ENCODE assay signal across 21 mouse cellular contexts in genomic region chr9:73085845-73086244, GRCm38 (mm10). TPM values are rescaled to one million over a fixed set of nuclear protein-coding genes. Genes with fewer than 3 reads are reported as not detected.
DNase-seq lines count a peak whose midpoint lies in the region; ATAC-seq lines count a peak whose summit lies in the region.
"Had no signal": no experiment of that assay in that cellular context is flagged by ENCODE, and none has a peak within 500 bp of the region (broad histone marks: within the 10 kb centered on the region; RNA-seq: fewer than 3 reads in every experiment).

No protein-coding gene starts in this region.

- no peaks in the 10 kb centered on the region for H3K9me3 ChIP-seq in hindbrain, embryonic 11.5 days (ENCODE audit: control insufficient read depth, low read length)
- H3K9me3 ChIP-seq: heart, embryonic 12.5 days; hindbrain, embryonic 10.5 days; intestine, embryonic 15.5 days; kidney, embryonic 15.5 days; limb, embryonic 12.5 days; neural tube, embryonic 13.5 days had no signal

- peak; percentile 6 to 26 for DNase-seq in spleen, postnatal 36 days (ENCODE audit: low spot score in 2 of 2)
- no peak for DNase-seq in spleen, postnatal 4 days (ENCODE audit: low spot score in 2 of 2)
- no peak for DNase-seq in frontal cortex, postnatal 14 days (ENCODE audit: low spot score in 2 of 2)
- no peak for DNase-seq in heart, postnatal 25 days (ENCODE audit: low spot score)
- DNase-seq in hindbrain, embryonic 11.5 days (ENCODE audit: low spot score): no peak
- DNase-seq: adrenal gland, postnatal 25 days; cerebellum, postnatal 25 days; gastrocnemius, postnatal 14 days had no signal

- no peaks in the 10 kb centered on the region for H3K4me1 ChIP-seq in hindbrain, embryonic 11.5 days (replicated peaks; ENCODE audit: control insufficient read depth, insufficient read depth, low read length)
- H3K4me1 ChIP-seq: hindbrain, embryonic 10.5 days; intestine, embryonic 15.5 days; kidney, embryonic 15.5 days; limb, embryonic 12.5 days; neural tube, embryonic 13.5 days had no signal

- no peaks in the 10 kb centered on the region for H3K36me3 ChIP-seq in hindbrain, embryonic 11.5 days (ENCODE audit: control insufficient read depth, insufficient read depth, low read length)
- H3K36me3 ChIP-seq: heart, embryonic 12.5 days; hindbrain, embryonic 10.5 days; intestine, embryonic 15.5 days; kidney, embryonic 15.5 days; limb, embryonic 12.5 days; neural tube, embryonic 13.5 days had no signal

- no peak overlapping the region for H3K27ac ChIP-seq in hindbrain, embryonic 11.5 days (ENCODE audit: low read depth, low read length)
- H3K27ac ChIP-seq: hindbrain, embryonic 10.5 days; intestine, embryonic 15.5 days; kidney, embryonic 15.5 days; limb, embryonic 12.5 days; macrophage; neural tube, embryonic 13.5 days had no signal

- peak; percentile 24 for ATAC-seq in common myeloid progenitor, adult 5-6 weeks (replicated peaks; ENCODE audit: low read depth, poor library complexity, severe bottlenecking)
- peak; percentile 47 for ATAC-seq in megakaryocyte, adult 5-6 weeks (ENCODE audit: poor library complexity, severe bottlenecking)
- no peak for ATAC-seq in hindbrain, embryonic 11.5 days (ENCODE audit: low FRiP score)
- ATAC-seq: activated CD4-positive, CD25-positive, alpha-beta regulatory T cell, adult 4 months; intestine, embryonic 15.5 days had no signal

- H3K4me2 ChIP-seq in hindbrain, embryonic 11.5 days (replicated peaks; ENCODE audit: low read depth, low read length): no peak overlapping the region
- H3K4me2 ChIP-seq: heart, embryonic 12.5 days; intestine, embryonic 15.5 days; kidney, embryonic 15.5 days; limb, embryonic 12.5 days; neural tube, embryonic 13.5 days had no signal

- no peaks in the 10 kb centered on the region for H3K27me3 ChIP-seq in hindbrain, embryonic 11.5 days (ENCODE audit: control insufficient read depth, insufficient read depth, low read length)
- H3K27me3 ChIP-seq: heart, embryonic 12.5 days; intestine, embryonic 15.5 days; kidney, embryonic 15.5 days; neural tube, embryonic 13.5 days had no signal

- no peak overlapping the region for H3K4me3 ChIP-seq in hindbrain, embryonic 11.5 days (ENCODE audit: low read depth, low read length)
- H3K4me3 ChIP-seq: heart, embryonic 12.5 days; hindbrain, embryonic 10.5 days; intestine, embryonic 15.5 days; kidney, embryonic 15.5 days; limb, embryonic 12.5 days; neural tube, embryonic 13.5 days had no signal

- intact Hi-C loops in heart, postnatal 25 days (cut with DNase I): no loop called here

- no peak overlapping the region for H3K9ac ChIP-seq in hindbrain, embryonic 11.5 days (ENCODE audit: low read depth, low read length)
- H3K9ac ChIP-seq: heart, embryonic 12.5 days; intestine, embryonic 15.5 days; kidney, embryonic 15.5 days; limb, embryonic 12.5 days; neural tube, embryonic 13.5 days had no signal

- WGBS in hindbrain, embryonic 11.5 days: 87% methylated on average over 6 of the region's 6 CpGs

RNA-seq across cellular contexts. Expression of gene Khdc3, which starts 15.8 kb away (rescaled TPM):
- total RNA-seq in common myeloid progenitor, adult 5-6 weeks (2017): not detected in 2 replicates
- 0.45 and 1.1 TPM in 2 replicates for total RNA-seq in megakaryocyte, adult 5-6 weeks (2015)
- total RNA-seq in megakaryocyte, adult 5-6 weeks (2017): 2.4 TPM in 1 of 2 replicates, not detected in the other
- total RNA-seq in heart, postnatal 25 days (2021): not detected
- polyA plus RNA-seq in hindbrain, embryonic 11.5 days (2014; fragmentation: Nextera tagmentation; extraction: Ambion mirVana): not detected in 2 replicates
- total RNA-seq: gastrocnemius, postnatal 14 days had no signal
- polyA plus RNA-seq: embryonic facial prominence, embryonic 11.5 days; heart, embryonic 12.5 days; intestine, embryonic 15.5 days; kidney, embryonic 15.5 days; limb, embryonic 12.5 days; macrophage; neural tube, embryonic 13.5 days had no signal

RNA-seq across cellular contexts. Expression of gene Gm20509, which starts 16.4 kb away (rescaled TPM):
- not detected in 2 replicates for total RNA-seq in common myeloid progenitor, adult 5-6 weeks (2017)
- not detected in 2 replicates for total RNA-seq in megakaryocyte, adult 5-6 weeks (2015)
- not detected in 2 replicates for total RNA-seq in megakaryocyte, adult 5-6 weeks (2017)
- not detected for total RNA-seq in heart, postnatal 25 days (2021)
- not detected in 2 replicates for polyA plus RNA-seq in hindbrain, embryonic 11.5 days (2014; fragmentation: Nextera tagmentation; extraction: Ambion mirVana)
- total RNA-seq: gastrocnemius, postnatal 14 days; midbrain, postnatal 0 days had no signal
- polyA plus RNA-seq: activated CD4-positive, CD25-positive, alpha-beta regulatory T cell, adult 4 months; heart, embryonic 12.5 days; hindbrain, embryonic 10.5 days; kidney, embryonic 15.5 days; limb, embryonic 12.5 days; macrophage; neural tube, embryonic 13.5 days; spleen, adult 2 months had no signal

RNA-seq across cellular contexts. Expression of gene Rsl24d1, which starts 27.4 kb away (rescaled TPM):
- total RNA-seq in common myeloid progenitor, adult 5-6 weeks (2017): 217 and 257 TPM in 2 replicates
- total RNA-seq in megakaryocyte, adult 5-6 weeks (2015): 60.7 and 64.7 TPM in 2 replicates
- total RNA-seq in megakaryocyte, adult 5-6 weeks (2017): 110 and 114 TPM in 2 replicates
- 10 to 100 TPM; 52.2 to 55.6 TPM for total RNA-seq in heart, postnatal 25 days (2021)
- polyA plus RNA-seq in hindbrain, embryonic 11.5 days (2014; fragmentation: Nextera tagmentation; extraction: Ambion mirVana): 162 and 167 TPM in 2 replicates

RNA-seq across cellular contexts. Expression of gene Rab27a, which starts 41.2 kb away (rescaled TPM):
- total RNA-seq in common myeloid progenitor, adult 5-6 weeks (2017): 55.6 and 67.6 TPM in 2 replicates
- 55.5 and 58.9 TPM in 2 replicates for total RNA-seq in megakaryocyte, adult 5-6 weeks (2015)
- total RNA-seq in megakaryocyte, adult 5-6 weeks (2017): 154 and 155 TPM in 2 replicates
- 1 to 10 TPM; 4.2 to 4.7 TPM for total RNA-seq in heart, postnatal 25 days (2021)
- 0.73 and 1.1 TPM in 2 replicates for polyA plus RNA-seq in hindbrain, embryonic 11.5 days (2014; fragmentation: Nextera tagmentation; extraction: Ambion mirVana)

RNA-seq across cellular contexts. Expression of gene Pigb, which starts 45.7 kb away (rescaled TPM):
- total RNA-seq in common myeloid progenitor, adult 5-6 weeks (2017): 15.6 and 17.4 TPM in 2 replicates
- total RNA-seq in megakaryocyte, adult 5-6 weeks (2015): 24.1 and 25.4 TPM in 2 replicates
- total RNA-seq in megakaryocyte, adult 5-6 weeks (2017): 5.1 TPM in 2 replicates
- 1 to 10 TPM; 2.2 to 2.5 TPM for total RNA-seq in heart, postnatal 25 days (2021)
- 15.8 and 16.7 TPM in 2 replicates for polyA plus RNA-seq in hindbrain, embryonic 11.5 days (2014; fragmentation: Nextera tagmentation; extraction: Ambion mirVana)

Comparison
In these comparisons a context has a peak if more than half of its experiments do, and no peak if none do; other contexts are left out.
1. DNase-seq: peak in spleen, postnatal 36 days (2 of 2); none in spleen, postnatal 4 days (0 of 2), frontal cortex, postnatal 14 days (0 of 2), heart, postnatal 25 days (single experiment) and hindbrain, embryonic 11.5 days (single experiment).